Mouse (Mus musculus) right cerebral cortex, postnatal 10 days (tissue): ENCODE measurements around the gene Skint11.
"Not testable (repeated sequence)": the region's sequence is repeated elsewhere in the genome, so short reads cannot be mapped to it uniquely, and the experiment has no call there.

Experiments
- DNase-seq, 2 experiments: peaks; one replicate each; pipeline ENCODE4 v3.0.0; 2021; ENCODE audit warnings: low spot score in 2 of 2

The Skint11 gene

GRCm38 (mm10) chr4:114163084-114163483 lies at the start of gene Skint11:
Gene Skint11, plus strand, starts transcription at chr4:114163384.
- no peak for DNase-seq

- DNase-seq = no peak
These were observed 2.0 kb upstream of the Skint11 start for GRCm38 (mm10) chr4:114161149-114161548.

- not testable (repeated sequence) for DNase-seq
These were observed 9.7 kb downstream of the Skint11 start for GRCm38 (mm10) chr4:114172898-114173297.

- DNase-seq = not testable (repeated sequence)
These were observed 93.7 kb downstream of the Skint11 start for GRCm38 (mm10) chr4:114256906-114257305.
